Mouse (Mus musculus) lung, postnatal 0 days (tissue): Measurements from ENCODE around the gene Ccr1.

Experiments
- CTCF ChIP-seq: IDR thresholded peaks from 2 replicates; pipeline ENCODE4 v1.5.1; 2016; ENCODE audit warnings: antibody characterized with exemption, mild to moderate bottlenecking
- EP300 ChIP-seq: IDR thresholded peaks from 2 replicates; pipeline ENCODE4 v1.6.1; 2016; ENCODE audit warnings: antibody characterized with exemption, mild to moderate bottlenecking, control low read depth

GRCm38 (mm10) chr9:123930476-123930875, 38.0 kb downstream of the Ccr1 start:
- TF ChIP-seq CTCF (no peak), EP300 (no peak)
